Mouse (Mus musculus): ENCODE measurements at regions not wholly inside any gene's neighbourhood (a gene's known extent, or its start where the extent isn't known, plus 50 kb on each side); places are given as distances from the start of the nearest gene placed in this dataset.

- no peak for DNase-seq (ENCODE audit: low spot score)
Observed at GRCm38 (mm10) chr1:155472112-155472955, 55.1 kb upstream of the Xpr1 start.

- no peak for DNase-seq (ENCODE audit: low spot score)
Observed at GRCm38 (mm10) chr1:155472956-155473646, 55.9 kb upstream of the Xpr1 start.

- no peak for DNase-seq (ENCODE audit: low spot score)
Observed at GRCm38 (mm10) chr1:155474973-155475372, 57.8 kb upstream of the Xpr1 start.

GRCm38 (mm10) chr1:155476237-155476636, 59.0 kb upstream of the Xpr1 start:
- DNase-seq (ENCODE audit: low spot score): peak; percentile 52

GRCm38 (mm10) chr1:155482148-155482547, 64.9 kb upstream of the Xpr1 start:
- DNase-seq (ENCODE audit: low spot score): no peak

GRCm38 (mm10) chr1:155482760-155483159, 65.5 kb upstream of the Xpr1 start:
- no peak for DNase-seq (ENCODE audit: low spot score)

- no peak for DNase-seq (ENCODE audit: low spot score)
Observed at GRCm38 (mm10) chr1:155483693-155484092, 66.5 kb upstream of the Xpr1 start.

GRCm38 (mm10) chr1:155487796-155488195, 70.1 kb upstream of the Acbd6 start:
- no peak for DNase-seq (ENCODE audit: low spot score)

- no peak for DNase-seq (ENCODE audit: low spot score)
Observed at GRCm38 (mm10) chr1:155488966-155489661, 68.8 kb upstream of the Acbd6 start.

GRCm38 (mm10) chr1:155490131-155490530, 67.8 kb upstream of the Acbd6 start:
- no peak for DNase-seq (ENCODE audit: low spot score)

- no peak for DNase-seq (ENCODE audit: low spot score)
Observed at GRCm38 (mm10) chr1:155491205-155492026, 66.5 kb upstream of the Acbd6 start.

- no peak for DNase-seq (ENCODE audit: low spot score)
Observed at GRCm38 (mm10) chr1:155493333-155493732, 64.6 kb upstream of the Acbd6 start.

GRCm38 (mm10) chr1:155493799-155494198, 64.1 kb upstream of the Acbd6 start:
- DNase-seq (ENCODE audit: low spot score): no peak

GRCm38 (mm10) chr1:155494347-155494746, 63.6 kb upstream of the Acbd6 start:
- DNase-seq (ENCODE audit: low spot score): no peak

- no peak for DNase-seq (ENCODE audit: low spot score)
Observed at GRCm38 (mm10) chr1:155499735-155500134, 58.2 kb upstream of the Acbd6 start.

- DNase-seq (ENCODE audit: low spot score): no peak
Observed at GRCm38 (mm10) chr1:155502867-155503266, 55.1 kb upstream of the Acbd6 start.

GRCm38 (mm10) chr1:155504581-155505328, 53.2 kb upstream of the Acbd6 start:
- no peak for DNase-seq (ENCODE audit: low spot score)

- no peak for DNase-seq (ENCODE audit: low spot score)
Observed at GRCm38 (mm10) chr1:155505361-155506077, 52.4 kb upstream of the Acbd6 start.
